Mouse (Mus musculus): ENCODE measurements around the gene Hist1h2bg.

Gene Hist1h2bg

GRCm38 (mm10) chr13:23620733-23621531 lies 49.7 kb downstream of the Hist1h2bg start, which contains the start of gene Hist1h2be:
Gene Hist1h2be (minus strand): TSS chr13:23621124.
- peak; percentile 95 for DNase-seq (ENCODE audit: low read depth)

All from induced T-regulatory cell, adult 2 months (primary cell).